Mouse (Mus musculus) hematopoietic stem cell, adult 5-6 weeks (primary cell): ENCODE measurements around the gene Gpr37l1. TPM values are rescaled to one million over a fixed set of nuclear protein-coding genes. Genes with fewer than 3 reads are reported as not detected.

Experiments used
- ATAC-seq, 2 experiments: fragments of 125-278 bp in 1 of 2; replicated peaks in 1 of 2; 2 replicates each; pipeline ENCODE4 v1.8.0; 2016 to 2017; ENCODE audit warnings: inconsistent platforms in 2 of 2, mild to moderate bottlenecking in 2 of 2, moderate number of reproducible peaks in 2 of 2, low read depth in 1 of 2, moderate TSS enrichment in 1 of 2; ENCODE audit not compliant: low FRiP score in 2 of 2, poor library complexity in 2 of 2, severe bottlenecking in 2 of 2, insufficient read depth in 1 of 2, low TSS enrichment in 1 of 2
- total RNA-seq: library from RNA; stranded (forward); fragments of 172-1452, 232-1000 nt; gene quantifications from 2 replicates; pipeline ENCODE4 v1.2.3, GENCODE M21; 2017

Gene Gpr37l1
- total RNA-seq, 1 experiment from 2014 or later: not detected

GRCm38 (mm10) chr1:135159556-135160123 lies 7.8 kb downstream of the Gpr37l1 start:
- no peak for ATAC-seq

- ATAC-seq: no peak
These were observed 8.4 kb downstream of the Gpr37l1 start for GRCm38 (mm10) chr1:135159074-135159473.

GRCm38 (mm10) chr1:135158633-135159032 lies 8.8 kb downstream of the Gpr37l1 start:
- no peak for ATAC-seq

- no peak for ATAC-seq
These were observed 11.2 kb downstream of the Gpr37l1 start for GRCm38 (mm10) chr1:135156300-135156699.

- ATAC-seq: peak; percentile 77 to 90
These were observed 13.0 kb downstream of the Gpr37l1 start for GRCm38 (mm10) chr1:135154411-135154959.

- ATAC-seq: no peak
These were observed 13.5 kb downstream of the Gpr37l1 start for GRCm38 (mm10) chr1:135154011-135154410.

- ATAC-seq: no peak
These were observed 18.5 kb downstream of the Gpr37l1 start for GRCm38 (mm10) chr1:135148996-135149395.

GRCm38 (mm10) chr1:135148476-135148875 lies 19.0 kb downstream of the Gpr37l1 start:
- ATAC-seq: no peak

GRCm38 (mm10) chr1:135147702-135148058 lies 19.8 kb downstream of the Gpr37l1 start:
- peak; percentile 77 to 83 for ATAC-seq

GRCm38 (mm10) chr1:135146946-135147701 lies 20.4 kb downstream of the Gpr37l1 start:
- ATAC-seq: peak; percentile 61 to 68

- ATAC-seq: peak; percentile 29 to 48; a peak in 2 of 4 replicates
These were observed 21.2 kb downstream of the Gpr37l1 start, which contains the start of gene Arl8a for GRCm38 (mm10) chr1:135146077-135146945. Gene Arl8a, plus strand, starts transcription at chr1:135146824.

GRCm38 (mm10) chr1:135143940-135144339 lies 23.5 kb downstream of the Gpr37l1 start:
- no peak for ATAC-seq

GRCm38 (mm10) chr1:135142452-135142851 lies 25.0 kb downstream of the Gpr37l1 start:
- no peak for ATAC-seq

GRCm38 (mm10) chr1:135139906-135140305 lies 27.6 kb downstream of the Gpr37l1 start:
- no peak for ATAC-seq

GRCm38 (mm10) chr1:135136500-135136899 lies 31.0 kb downstream of the Gpr37l1 start:
- peak in 1 of 2 experiments; percentile 27; a peak in 1 of 4 replicates for ATAC-seq

- ATAC-seq: no peak
These were observed 32.2 kb downstream of the Gpr37l1 start for GRCm38 (mm10) chr1:135135111-135135787.
